Mouse (Mus musculus): ENCODE measurements around the gene Smarce1. TPM values are rescaled to one million over a fixed set of nuclear protein-coding genes. Genes with fewer than 3 reads are reported as not detected.

Gene Smarce1
- total and polyA plus RNA-seq, 3 experiments: 149 to 464 (median 246) TPM

GRCm38 (mm10) chr11:99177054-99177924 lies 53.5 kb downstream of the Smarce1 start:
- in situ Hi-C loops (cut with MboI; ENCODE audit: low pct_ligation_motif_present, low pct_unique_long_range_greater_than_20kb, low sequenced_read_pairs) (no loop called here), dilution Hi-C loops (cut with MboI; ENCODE audit: extremely low pct_ligation_motif_present, extremely low pct_unique_long_range_greater_than_20kb, low sequenced_read_pairs) (no loop called here)
- no peaks in the 10 kb centered on the region for H3K79me2 ChIP-seq (replicated peaks; ENCODE audit: control insufficient read depth, extremely low read depth, insufficient read depth, poor library complexity, severe bottlenecking)
- H3K27me3 ChIP-seq (replicated peaks): no peaks in the 10 kb centered on the region
- peaks cover 26% of the 10 kb centered on the region for H3K9me3 ChIP-seq (replicated peaks; ENCODE audit: low read length)
- no peak overlapping the region for H3K4me3 ChIP-seq (replicated peaks in 1 of 3; ENCODE audit: low read depth in 2 of 3, low read length in 2 of 3, poor library complexity in 1 of 3)
- peak overlapping the region; percentile 96 for H3K27ac ChIP-seq (ENCODE audit: insufficient read depth, low read depth)
- H3K4me2 ChIP-seq (ENCODE audit: insufficient read depth, low read depth, poor library complexity, severe bottlenecking): peak overlapping the region; percentile 85
- peak overlapping the region; percentile 23 for H3K9ac ChIP-seq (ENCODE audit: insufficient read depth, low read depth)
- TF ChIP-seq ZC3H11A (IDR thresholded peaks at IDR 0.05; ENCODE audit: low read depth, low read length) (no peak), BHLHE40 (IDR thresholded peaks at IDR 0.05; ENCODE audit: low read depth, low read length) (no peak), ZMIZ1 (IDR thresholded peaks at IDR 0.05; ENCODE audit: low read depth, low read length) (peak; percentile 41; the same call in 1 of the 2 replicates), ETS1 (conservative IDR thresholded peaks at IDR 0.05; ENCODE audit: low read depth, low read length) (no peak), NELFE (IDR thresholded peaks at IDR 0.05; ENCODE audit: low read depth, low read length) (peak; percentile 48; the same call in 1 of the 2 replicates), MXI1 (IDR thresholded peaks at IDR 0.05; ENCODE audit: low read depth, low read length) (peak; percentile 31), TBP (conservative IDR thresholded peaks at IDR 0.05; ENCODE audit: low read depth, low read length) (0 out of 2 replicates have a peak, but pooled peaks have one; percentile 50), IRF4 (IDR thresholded peaks at IDR 0.05; ENCODE audit: low read depth, low read length) (peak; percentile 86), USF2 (conservative IDR thresholded peaks at IDR 0.05; ENCODE audit: low read depth, low read length) (no peak), MAX (IDR thresholded peaks at IDR 0.05; ENCODE audit: low read length) (peak; percentile 4; the same call in 1 of the 2 replicates), CHD2 (IDR thresholded peaks at IDR 0.05; ENCODE audit: low read length) (no peak), UBTF (IDR thresholded peaks at IDR 0.05; ENCODE audit: low read depth, low read length) (no peak), SMC3 (IDR thresholded peaks at IDR 0.05; ENCODE audit: low read depth, low read length) (no peak), SIN3A (IDR thresholded peaks at IDR 0.05; ENCODE audit: low read length) (peak; percentile 73; the same call in 1 of the 2 replicates), MYC (IDR thresholded peaks at IDR 0.05; ENCODE audit: low read depth, low read length) (0 out of 2 replicates have a peak, but pooled peaks have one; percentile 10), NRF1 (IDR thresholded peaks at IDR 0.05; ENCODE audit: low read depth, low read length) (0 out of 2 replicates have a peak, but pooled peaks have one; percentile 7), ELF1 (IDR thresholded peaks at IDR 0.05; ENCODE audit: low read depth, low read length) (peak; percentile 23; the same call in 1 of the 2 replicates), CHD1 (IDR thresholded peaks at IDR 0.05; ENCODE audit: low read depth, low read length) (no peak), RCOR1 (conservative IDR thresholded peaks at IDR 0.05; ENCODE audit: low read depth, low read length) (peak; percentile 52; the same call in 1 of the 2 replicates), EP300 (IDR thresholded peaks at IDR 0.05; ENCODE audit: low read length) (peak; percentile 81), ZKSCAN1 (IDR thresholded peaks at IDR 0.05; ENCODE audit: borderline replicate concordance, low read depth, low read length) (no peak), ZNF384 (IDR thresholded peaks at IDR 0.05; ENCODE audit: low read depth, low read length) (peak; percentile 95)
- peaks cover 14 to 31% of the 10 kb centered on the region in 2 experiments for H3K36me3 ChIP-seq (replicated peaks in 1 of 2; ENCODE audit: control insufficient read depth in 1 of 2, insufficient read depth in 1 of 2, low read length in 1 of 2)
- DNase-seq (ENCODE audit: extremely low read depth): peak; percentile 69
- peaks cover 23 to 56% of the 10 kb centered on the region in 2 experiments for H3K4me1 ChIP-seq (ENCODE audit: control insufficient read depth in 1 of 2, insufficient read depth in 2 of 2)

Measured in CH12.LX (cell line).